ENCODE assay signal across 8 mouse cellular contexts in the genomic region with DNA sequence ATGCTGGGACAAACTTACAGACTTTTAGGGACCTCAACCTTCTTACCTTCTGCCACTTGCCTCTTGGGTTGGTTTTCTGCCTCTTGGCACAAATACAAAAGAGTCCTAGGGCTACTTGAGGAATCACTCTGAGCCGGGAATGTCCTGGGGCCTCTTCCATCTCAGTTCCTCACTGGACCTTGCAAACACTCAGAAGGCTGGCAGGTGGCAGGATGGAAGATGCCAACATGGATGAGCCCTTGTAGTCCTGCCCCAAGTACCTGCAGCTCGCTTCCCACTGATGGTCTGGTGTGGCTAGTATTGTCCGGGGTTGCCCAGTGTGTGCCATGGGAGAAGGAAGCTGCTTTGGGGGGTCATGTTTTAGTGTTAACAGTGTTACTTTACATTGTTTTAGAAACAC.
"Had no signal": no experiment of that assay in that cellular context is flagged by ENCODE, and none has a peak within 500 bp of the region (broad histone marks: within the 10 kb centered on the region; RNA-seq: fewer than 3 reads in every experiment).

No protein-coding gene starts in this region.

- ATAC-seq: midbrain, embryonic 13.5 days; midbrain, embryonic 15.5 days had no signal

- DNase-seq: lung, adult 2 months; right cerebral cortex, postnatal 14 days; spleen, adult 18-20 months; thymus, adult 18-20 months; thymus, postnatal 14 days; thymus, postnatal 36 days had no signal
